Mouse (Mus musculus) spleen, adult 10 weeks (tissue): Measurements from ENCODE around the gene Lman2. TPM values are rescaled to one million over a fixed set of nuclear protein-coding genes. Genes with fewer than 3 reads are reported as not detected.

Experiments used
- polyA plus RNA-seq: library from polyadenylated mRNA; stranded (reverse); fragments of 350-450 nt; fragmentation: Illumina TruSeq; extraction: RNeasy Lipid Tissue Mini Kit (QIAGEN cat#74804); gene quantifications from one replicate; pipeline ENCODE4 v1.2.3, GENCODE M21; 2015; ENCODE audit warnings: low replicate concordance; ENCODE audit not compliant: insufficient read depth

Gene Lman2
- 46.1 TPM for polyA plus RNA-seq

DNA sequence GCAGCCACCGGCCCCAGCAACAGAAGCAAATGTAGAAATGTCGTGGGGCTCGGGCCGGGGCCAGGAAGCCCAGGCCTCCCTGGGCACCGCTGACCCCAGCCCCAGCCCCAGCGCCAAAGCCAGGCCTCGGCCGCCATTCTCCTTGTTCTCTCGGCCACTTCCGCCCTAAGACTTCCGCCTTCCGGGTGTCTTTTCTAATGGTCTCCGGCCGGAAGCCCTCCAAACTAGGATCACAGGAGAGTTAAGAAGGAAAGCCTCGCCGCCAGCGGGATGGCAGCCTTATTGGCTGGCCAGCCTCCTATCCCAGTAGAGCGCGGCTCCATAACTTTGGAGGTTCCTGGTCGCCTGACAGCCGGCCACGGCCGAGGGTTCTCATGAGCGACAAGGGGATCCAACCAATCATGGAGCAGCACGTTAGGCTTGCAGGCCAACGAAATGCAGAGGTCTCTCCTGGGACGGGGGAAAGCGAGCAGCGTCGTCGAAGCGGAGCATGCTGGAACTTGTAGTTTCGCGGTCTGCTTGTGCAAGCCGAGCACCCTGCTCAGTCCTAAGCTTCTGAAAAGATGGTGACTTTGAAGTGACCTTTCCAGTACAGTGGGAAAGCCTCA is at the start of gene Lman2:
TSS of gene Lman2 (minus strand) at position 331 of the 608 bp plus-strand sequence.

DNA sequence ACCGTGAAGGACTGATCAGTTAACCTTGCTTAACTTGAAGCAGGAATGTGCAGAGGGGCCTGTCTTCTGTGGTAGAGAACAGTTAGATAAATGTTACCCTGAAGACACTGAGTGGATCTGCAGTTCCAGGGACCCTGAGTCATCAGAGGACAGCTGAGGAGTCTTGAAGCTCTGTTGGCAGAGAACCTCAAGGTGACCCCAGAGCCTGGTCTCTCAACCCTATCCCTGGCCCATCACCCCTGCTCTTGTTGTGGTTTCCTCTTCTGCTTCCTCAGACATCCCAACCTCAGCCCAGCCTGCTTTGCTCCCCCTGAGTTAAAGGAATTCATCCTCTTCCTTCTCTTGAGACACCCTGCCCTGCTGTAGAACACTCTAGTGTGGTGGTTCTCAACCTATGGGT is 35.5 kb upstream of the Lman2 start, which contains the start of gene Slc34a1:
TSS of gene Slc34a1 (plus strand) at position 100 of the 400 bp plus-strand sequence.

GRCm38 (mm10) chr13:55369531-55370114 is 7.0 kb upstream of the Lman2 start, which contains the start of gene Rgs14:
Gene Rgs14, plus strand, starts transcription at chr13:55369732.

DNA sequence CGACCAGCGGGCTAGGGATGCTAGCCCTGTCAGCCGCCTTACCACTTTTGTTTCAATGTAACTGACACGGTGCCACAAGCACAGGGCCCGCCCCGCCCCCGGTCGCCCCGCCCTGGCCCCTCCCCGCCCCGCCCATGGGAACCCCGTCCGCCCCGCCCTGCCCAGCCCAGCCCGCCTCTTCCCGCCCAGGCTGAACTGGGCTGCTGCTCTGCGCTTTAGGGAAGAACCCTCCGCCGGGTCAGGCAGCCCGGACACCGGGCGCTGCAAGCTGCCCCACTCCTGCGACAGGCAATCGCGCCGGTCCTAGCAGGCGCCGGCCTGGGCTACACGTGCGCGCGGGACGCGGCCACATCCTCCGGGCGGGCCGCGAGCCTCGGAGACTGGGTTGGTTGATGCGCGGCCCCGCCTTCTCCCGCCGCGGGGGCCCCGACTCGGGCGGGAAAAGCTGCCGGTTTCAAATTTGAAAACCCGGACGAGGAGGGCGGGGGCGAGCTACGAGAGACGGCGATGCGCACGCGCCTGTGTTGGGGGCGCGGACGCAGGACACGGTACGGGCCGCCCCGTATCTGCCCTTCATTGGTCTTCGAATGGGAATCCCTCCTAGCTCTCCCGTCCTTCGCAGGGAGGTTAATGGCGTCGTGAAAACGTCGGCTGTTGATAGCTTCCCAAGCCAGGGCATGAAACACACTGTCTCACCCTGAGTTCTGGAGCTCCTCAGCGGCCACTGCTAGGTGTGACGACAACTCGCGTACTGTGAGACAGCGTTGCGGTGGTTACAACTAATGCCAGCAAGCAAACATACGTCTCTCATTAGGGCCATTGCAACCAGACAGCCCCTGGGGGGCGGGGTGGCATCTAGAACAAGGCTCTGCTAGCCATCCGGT is 32.7 kb downstream of the Lman2 start, which contains the start of gene Mxd3:
TSS of gene Mxd3 (minus strand) at position 141 of the 884 bp plus-strand sequence.

GRCm38 (mm10) chr13:55321434-55322129 is 41.0 kb downstream of the Lman2 start, which contains the start of gene Rab24:
Gene Rab24, minus strand, starts transcription at chr13:55321946.

GRCm38 (mm10) chr13:55319931-55320533 is 42.6 kb downstream of the Lman2 start, which contains the start of gene Prelid1:
Gene Prelid1, plus strand, starts transcription at chr13:55320500.

Other genes starting within 250 kb of the Lman2 start
- not detected for gene Gm17617, start 229.2 kb downstream of the Lman2 start, polyA plus RNA-seq
- 1.5 TPM for gene Fgfr4, start 210.1 kb downstream of the Lman2 start, polyA plus RNA-seq
- 106 TPM for gene Nsd1, start 153.0 kb downstream of the Lman2 start, polyA plus RNA-seq
- 61.8 TPM for gene Prelid1, start 42.3 kb downstream of the Lman2 start, polyA plus RNA-seq
- 61.8 TPM for gene Rab24, start 40.8 kb downstream of the Lman2 start, polyA plus RNA-seq
- gene Mxd3, start 33.0 kb downstream of the Lman2 start, polyA plus RNA-seq = 2.1 TPM
- gene Rgs14, start 6.9 kb upstream of the Lman2 start, polyA plus RNA-seq = 26.6 TPM
- not detected for gene Slc34a1, start 35.4 kb upstream of the Lman2 start, polyA plus RNA-seq
- gene Pfn3, start 52.4 kb upstream of the Lman2 start, polyA plus RNA-seq = not detected
- gene F12, start 64.0 kb upstream of the Lman2 start, polyA plus RNA-seq = 0.11 TPM
- 155 TPM for gene Grk6, start 82.3 kb upstream of the Lman2 start, polyA plus RNA-seq
- not detected for gene Prr7, start 101.5 kb upstream of the Lman2 start, polyA plus RNA-seq
- 4.8 TPM for gene Dbn1, start 125.3 kb upstream of the Lman2 start, polyA plus RNA-seq
- 7.7 TPM for gene Pdlim7, start 150.9 kb upstream of the Lman2 start, polyA plus RNA-seq
- 51.4 TPM for gene Dok3, start 166.5 kb upstream of the Lman2 start, polyA plus RNA-seq
- gene Ddx41, start 173.9 kb upstream of the Lman2 start, polyA plus RNA-seq = 33.1 TPM
- gene Fam193b, start 208.3 kb upstream of the Lman2 start, polyA plus RNA-seq = 63.6 TPM
- gene Tmed9, start 210.9 kb upstream of the Lman2 start, polyA plus RNA-seq = 85.5 TPM
- 15.3 TPM for gene B4galt7, start 237.1 kb upstream of the Lman2 start, polyA plus RNA-seq